Mouse (Mus musculus) heart, embryonic 15.5 days (tissue): ENCODE results near the gene Lrrc1. TPM values are rescaled to one million over a fixed set of nuclear protein-coding genes. Genes with fewer than 3 reads are reported as not detected.
"Not testable (repeated sequence)": the region's sequence is repeated elsewhere in the genome, so short reads cannot be mapped to it uniquely, and the experiment has no call there.

ENCODE experiments used
- ATAC-seq: fragments of 200-750 bp; cut with Nextera tagmentation; replicated peaks from 2 replicates; pipeline ENCODE4 v1.8.0; 2017; ENCODE audit warnings: low read depth, moderate TSS enrichment; ENCODE audit not compliant: insufficient number of reproducible peaks, insufficient read depth, low FRiP score
- H3K27ac ChIP-seq: fragments of 300-500 bp; sonication (generic); 2 replicates; pipeline ENCODE4 v1.5.1; 2015; ENCODE audit warnings: mild to moderate bottlenecking, inconsistent platforms
- H3K27me3 ChIP-seq: fragments of 300-500 bp; sonication (generic); 2 replicates; pipeline ENCODE4 v1.6.1; 2015; ENCODE audit warnings: inconsistent platforms
- H3K36me3 ChIP-seq: fragments of 300-500 bp; sonication (generic); 2 replicates; pipeline ENCODE4 v1.6.1; 2015; ENCODE audit warnings: mild to moderate bottlenecking, inconsistent platforms
- H3K4me1 ChIP-seq: fragments of 300-500 bp; sonication (generic); replicated peaks from 2 replicates; pipeline ENCODE4 v1.6.1; 2015; ENCODE audit warnings: inconsistent platforms
- H3K4me2 ChIP-seq: fragments of 300-500 bp; sonication (generic); 2 replicates; pipeline ENCODE4 v1.6.1; 2015; ENCODE audit warnings: inconsistent platforms, mild to moderate bottlenecking, moderate library complexity
- H3K4me3 ChIP-seq: fragments of 300-500 bp; sonication (generic); 2 replicates; pipeline ENCODE4 v1.5.1; 2015; ENCODE audit warnings: mild to moderate bottlenecking, inconsistent platforms
- H3K9ac ChIP-seq: fragments of 300-500 bp; sonication (generic); 2 replicates; pipeline ENCODE4 v1.6.1; 2015; ENCODE audit warnings: mild to moderate bottlenecking, inconsistent platforms
- H3K9me3 ChIP-seq: fragments of 300-500 bp; sonication (generic); replicated peaks from 2 replicates; pipeline ENCODE4 v1.6.1; 2016; ENCODE audit warnings: inconsistent platforms
- WGBS: fragments of 180-500 bp; shearing (Covaris S2); methylation state at CpG from one replicate; pipeline ENCODE4 v1.1.7; 2015; ENCODE audit warnings: mixed read lengths; 5-methylcytosine and 5-hydroxymethylcytosine counted together
- polyA plus RNA-seq: library from polyadenylated mRNA; unstranded; fragments of >200 nt; fragmentation: Nextera tagmentation; extraction: Ambion mirVana; gene quantifications from 2 replicates; pipeline ENCODE4 v1.2.1, GENCODE M21; 2015

Lrrc1 gene
- polyA plus RNA-seq: 16.1 and 18.6 TPM in 2 replicates

DNA sequence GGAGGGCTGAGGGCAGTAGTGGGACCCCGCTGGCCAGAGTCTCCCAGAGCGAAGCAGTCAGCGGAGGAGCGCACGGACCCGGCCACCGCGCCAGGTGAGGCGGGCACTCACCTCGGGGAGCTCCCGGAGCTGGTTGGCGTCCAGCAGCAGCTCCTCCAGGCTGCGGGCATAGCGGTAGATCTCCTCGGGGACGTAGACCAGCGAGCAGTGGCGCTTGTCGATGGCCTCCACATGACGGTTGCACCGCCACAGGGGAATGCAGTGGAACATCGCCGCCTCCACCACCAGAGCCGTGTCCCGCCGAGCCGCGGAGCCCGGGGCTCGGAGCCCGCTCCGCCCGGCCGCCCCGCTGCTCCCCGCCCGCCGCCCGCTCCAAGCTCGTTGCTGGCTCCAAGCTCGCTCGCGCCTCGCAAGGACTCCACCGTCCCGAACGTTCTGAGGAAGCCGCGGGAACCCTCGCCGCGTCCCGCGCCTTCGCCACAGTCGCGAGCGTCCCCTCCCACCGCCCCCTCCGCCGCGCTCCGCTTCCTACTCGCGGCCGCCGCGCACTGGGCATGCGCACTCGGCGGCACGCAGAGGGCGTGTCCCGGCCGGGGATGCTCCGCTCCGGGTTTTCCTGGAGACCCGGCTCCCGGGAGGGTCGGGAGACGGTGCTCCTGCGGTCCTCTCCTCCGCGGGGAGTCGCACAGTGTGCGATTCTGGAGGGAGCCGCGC, at the start of gene Lrrc1:
Lrrc1 (minus strand) TSS at position 517 of the 714 bp plus-strand sequence.
- Histone ChIP-seq H3K9ac (peak within 1 kb of the TSS; percentile 91), H3K4me2 (peak within 1 kb of the TSS; percentile 92), H3K27ac (peak within 1 kb of the TSS; percentile 91), H3K9me3 (no peaks in the 10 kb centered on the region), H3K4me3 (peak within 1 kb of the TSS; percentile 75), H3K27me3 (no peaks in the 10 kb centered on the region), H3K4me1 (peaks cover 29% of the 10 kb centered on the region), H3K36me3 (no peaks in the 10 kb centered on the region)
- ATAC-seq: peak; percentile 90
- under 1% methylated on average over 78 of the region's 88 CpGs for WGBS

DNA sequence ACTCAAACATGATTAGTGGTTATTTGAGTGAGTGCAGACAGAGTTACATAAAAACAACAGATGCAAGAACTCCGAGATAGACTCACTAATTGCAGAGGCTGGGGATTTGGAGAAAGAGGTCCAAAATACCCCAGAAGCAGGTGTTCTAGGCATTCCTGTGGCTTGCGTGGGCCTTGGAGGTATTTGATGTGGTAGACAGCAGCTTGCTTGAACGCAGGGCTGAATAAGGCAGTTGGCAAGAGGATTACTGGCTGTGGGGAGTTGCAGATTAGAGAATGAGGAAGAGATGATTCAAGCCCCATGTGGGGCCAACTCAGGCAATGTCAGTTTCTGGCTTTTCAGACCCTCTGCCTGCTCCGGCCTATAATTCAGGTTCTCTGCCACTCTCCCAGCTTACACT, 47.8 kb upstream of the Lrrc1 start:
- Histone ChIP-seq H3K4me2 (no peak overlapping the region), H3K27me3 (no peaks in the 10 kb centered on the region), H3K4me1 (peaks cover 5% of the 10 kb centered on the region; the same call in 1 of the 2 replicates), H3K4me3 (no peak overlapping the region), H3K9ac (no peak overlapping the region), H3K36me3 (no peaks in the 10 kb centered on the region), H3K27ac (no peak overlapping the region), H3K9me3 (no peaks in the 10 kb centered on the region)
- ATAC-seq: no peak
- 63% methylated on average over 4 of the region's 4 CpGs for WGBS

DNA sequence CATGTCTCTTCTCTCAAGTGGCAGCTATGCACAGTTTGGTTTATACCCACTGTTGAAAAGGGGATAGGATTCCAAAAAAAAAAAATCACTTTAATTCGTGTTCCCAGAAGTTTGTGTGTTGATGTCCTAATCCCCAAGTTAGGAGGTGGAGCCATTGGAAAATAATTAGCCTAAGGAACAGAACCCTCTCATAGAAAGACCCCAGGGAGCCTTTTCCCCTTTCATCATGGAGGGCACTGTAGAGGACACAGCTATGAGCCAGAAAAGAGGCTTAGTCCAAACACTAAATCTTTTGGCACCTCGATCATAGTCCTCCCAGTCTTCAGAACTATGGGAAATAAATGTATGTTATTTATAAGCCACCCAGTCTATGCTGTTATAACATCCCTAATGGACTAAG, 44.8 kb upstream of the Lrrc1 start:
- WGBS: 47% methylated on average over 2 of the region's 2 CpGs
- Histone ChIP-seq H3K9me3 (no peaks in the 10 kb centered on the region), H3K4me1 (no peaks in the 10 kb centered on the region), H3K36me3 (no peaks in the 10 kb centered on the region), H3K27ac (no peak overlapping the region), H3K27me3 (no peaks in the 10 kb centered on the region), H3K4me3 (no peak overlapping the region), H3K9ac (no peak overlapping the region), H3K4me2 (no peak overlapping the region)
- no peak for ATAC-seq

DNA sequence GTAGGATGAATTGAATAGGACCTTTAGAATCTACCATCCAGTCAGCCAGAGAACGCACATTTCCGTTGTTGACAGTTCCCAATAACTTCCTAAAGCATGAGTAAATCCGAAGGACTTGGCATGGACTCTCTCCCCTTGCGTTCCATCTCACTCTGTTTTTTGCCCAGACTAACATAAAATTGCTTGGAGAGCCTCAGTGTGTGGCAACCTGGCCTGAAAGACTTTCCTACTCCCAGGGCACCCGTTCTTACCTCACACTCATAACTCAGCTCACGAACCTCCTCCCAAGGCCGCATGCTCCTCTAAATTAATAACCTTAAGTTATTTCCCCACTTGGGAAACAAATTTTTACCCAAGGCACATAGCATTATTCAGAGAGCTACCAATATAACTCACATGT, 42.9 kb upstream of the Lrrc1 start:
- 84% methylated on average over 7 of the region's 7 CpGs for WGBS
- H3K4me3 ChIP-seq: no peak overlapping the region
- H3K4me1 ChIP-seq: no peaks in the 10 kb centered on the region
- H3K27ac ChIP-seq: no peak overlapping the region
- ATAC-seq: no peak
- H3K9me3 ChIP-seq: no peaks in the 10 kb centered on the region
- no peaks in the 10 kb centered on the region for H3K27me3 ChIP-seq
- H3K36me3 ChIP-seq: no peaks in the 10 kb centered on the region
- no peak overlapping the region for H3K9ac ChIP-seq
- no peak overlapping the region for H3K4me2 ChIP-seq

DNA sequence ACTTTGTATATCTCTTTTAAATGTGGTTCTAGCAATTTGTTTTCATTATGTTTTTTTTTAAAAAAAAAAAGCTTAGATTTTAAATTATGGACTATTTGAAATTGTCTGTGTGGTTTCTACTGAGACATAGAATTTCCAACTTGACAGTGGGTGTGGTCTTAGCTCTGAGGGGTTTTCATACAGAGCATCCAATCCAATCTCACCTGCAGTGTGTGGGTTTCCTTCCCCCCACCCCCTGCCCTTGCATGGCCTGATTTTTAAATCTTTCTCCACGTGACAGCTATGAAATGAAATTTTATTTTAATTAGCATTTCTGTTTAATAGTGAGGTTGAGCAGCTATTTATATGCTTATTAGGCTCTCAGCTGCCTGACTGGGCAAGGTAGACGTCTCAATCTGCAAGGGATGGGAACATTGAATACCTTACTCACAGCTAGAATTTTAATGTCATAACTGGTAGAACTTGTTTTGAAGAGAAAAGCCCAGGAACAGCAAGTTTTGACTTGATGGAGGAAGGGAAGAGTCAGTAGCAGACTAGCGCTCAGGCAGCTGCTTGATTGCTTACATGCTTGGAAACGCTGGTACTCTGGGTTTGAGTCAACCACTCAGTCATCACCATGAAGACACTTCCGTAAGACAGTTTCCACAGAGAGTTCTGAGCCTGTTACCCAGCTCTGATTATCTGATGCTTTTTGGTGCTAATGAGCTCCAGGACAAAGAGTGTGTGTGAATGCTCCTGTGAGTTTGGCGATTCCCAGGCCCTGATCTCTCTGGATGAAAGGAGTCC, 42.3 kb upstream of the Lrrc1 start:
- H3K36me3 ChIP-seq: no peaks in the 10 kb centered on the region
- H3K4me1 ChIP-seq: no peaks in the 10 kb centered on the region
- no peaks in the 10 kb centered on the region for H3K9me3 ChIP-seq
- no peak overlapping the region for H3K27ac ChIP-seq
- no peak overlapping the region for H3K9ac ChIP-seq
- H3K27me3 ChIP-seq: no peaks in the 10 kb centered on the region
- no peak for ATAC-seq
- 61% methylated on average over 6 of the region's 6 CpGs for WGBS
- H3K4me2 ChIP-seq: no peak overlapping the region
- no peak overlapping the region for H3K4me3 ChIP-seq

DNA sequence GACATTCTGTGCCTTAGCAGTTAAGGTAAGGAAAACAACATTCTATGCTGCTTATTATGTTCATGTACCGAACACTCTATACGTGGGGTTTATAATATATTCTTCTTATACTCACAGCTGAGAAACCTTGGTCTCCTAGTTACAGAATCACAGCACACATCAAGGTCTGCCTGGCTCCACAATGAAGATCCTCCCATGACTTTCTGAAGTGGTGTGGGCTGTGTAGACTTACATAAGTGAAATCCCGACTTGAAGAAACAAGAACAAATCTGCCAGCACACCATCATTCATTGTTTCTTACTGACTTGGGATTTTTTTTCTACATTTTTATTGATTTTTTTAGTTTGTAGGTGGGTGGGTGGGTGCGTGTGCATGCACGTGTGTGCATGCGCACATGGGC, 40.1 kb upstream of the Lrrc1 start:
- no peaks in the 10 kb centered on the region for H3K9me3 ChIP-seq
- 77% methylated on average over 6 of the region's 6 CpGs for WGBS
- no peaks in the 10 kb centered on the region for H3K36me3 ChIP-seq
- no peak overlapping the region for H3K27ac ChIP-seq
- no peak overlapping the region for H3K4me2 ChIP-seq
- H3K4me1 ChIP-seq: no peaks in the 10 kb centered on the region
- no peak for ATAC-seq
- no peak overlapping the region for H3K9ac ChIP-seq
- no peak overlapping the region for H3K4me3 ChIP-seq
- no peaks in the 10 kb centered on the region for H3K27me3 ChIP-seq

DNA sequence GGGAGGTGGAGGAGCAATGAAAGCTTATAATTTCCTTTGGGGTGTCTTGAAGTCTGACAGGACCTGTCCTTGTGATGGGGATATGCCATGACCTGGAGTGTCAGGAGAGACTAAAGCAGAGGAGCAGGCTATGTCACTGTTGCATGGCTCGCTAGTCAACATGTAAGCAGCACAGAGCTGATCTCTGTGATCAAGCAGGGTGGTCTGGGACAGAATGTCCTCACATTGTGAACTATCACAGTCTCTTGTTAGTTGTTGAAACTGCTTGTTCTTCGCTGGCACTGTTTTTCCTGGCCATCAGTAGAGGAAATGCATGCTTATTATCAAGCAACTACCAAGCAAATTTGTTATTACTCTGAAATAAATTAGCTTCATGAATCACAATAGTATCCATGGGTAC, 38.6 kb upstream of the Lrrc1 start:
- Histone ChIP-seq H3K4me2 (no peak overlapping the region), H3K27me3 (no peaks in the 10 kb centered on the region), H3K4me3 (no peak overlapping the region), H3K27ac (no peak overlapping the region), H3K9me3 (no peaks in the 10 kb centered on the region), H3K36me3 (no peaks in the 10 kb centered on the region), H3K4me1 (no peaks in the 10 kb centered on the region), H3K9ac (no peak overlapping the region)
- 83% methylated on average over 2 of the region's 2 CpGs for WGBS
- no peak for ATAC-seq

DNA sequence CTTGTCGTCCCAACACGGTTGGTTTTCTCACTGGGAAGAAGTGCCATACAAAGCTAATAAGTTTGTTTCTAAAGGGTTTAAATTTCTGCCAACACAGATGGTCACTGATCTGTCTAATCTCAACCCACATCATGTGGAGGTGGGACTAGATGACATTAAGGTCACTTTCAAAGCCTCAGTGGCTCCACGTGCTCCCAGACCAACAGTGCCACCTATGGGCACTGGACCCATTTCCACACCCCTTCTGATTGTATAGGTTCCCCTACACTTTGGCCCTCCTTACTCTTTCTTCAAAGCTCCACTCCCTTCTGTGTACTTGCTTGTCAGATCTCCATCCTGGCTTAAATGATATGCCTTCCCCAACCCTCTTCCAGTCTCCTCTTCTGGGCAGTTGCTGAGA, 35.2 kb upstream of the Lrrc1 start:
- H3K9me3 ChIP-seq: no peaks in the 10 kb centered on the region
- no peak overlapping the region for H3K4me2 ChIP-seq
- H3K27me3 ChIP-seq: no peaks in the 10 kb centered on the region
- no peak overlapping the region for H3K9ac ChIP-seq
- WGBS: 62% methylated on average over 3 of the region's 3 CpGs
- no peak for ATAC-seq
- H3K4me1 ChIP-seq: 0 out of 2 replicates have a peak, but pooled peaks cover 2% of the 10 kb centered on the region
- H3K27ac ChIP-seq: no peak overlapping the region
- no peaks in the 10 kb centered on the region for H3K36me3 ChIP-seq
- no peak overlapping the region for H3K4me3 ChIP-seq

DNA sequence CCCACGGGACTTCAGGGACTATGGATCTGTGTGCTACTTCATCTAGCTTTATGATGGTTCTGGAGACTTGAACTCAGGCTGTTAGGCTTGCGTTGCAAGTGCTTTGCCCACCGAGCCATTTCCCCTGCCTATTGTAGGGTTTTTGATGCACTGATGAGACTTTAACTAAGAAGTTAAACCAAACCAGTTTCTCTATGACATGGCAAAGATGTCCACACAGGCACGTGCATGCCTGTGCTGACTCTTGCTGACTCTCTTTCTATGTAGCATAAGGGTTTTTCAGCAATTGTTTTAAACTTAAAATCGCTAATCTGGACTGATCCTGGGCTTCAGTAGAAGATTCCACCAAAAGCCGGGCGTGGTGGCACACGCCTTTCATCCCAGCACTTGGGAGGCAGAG, 33.3 kb upstream of the Lrrc1 start:
- Histone ChIP-seq H3K27me3 (no peaks in the 10 kb centered on the region), H3K4me2 (no peak overlapping the region)
- 90% methylated on average over 8 of the region's 8 CpGs for WGBS

DNA sequence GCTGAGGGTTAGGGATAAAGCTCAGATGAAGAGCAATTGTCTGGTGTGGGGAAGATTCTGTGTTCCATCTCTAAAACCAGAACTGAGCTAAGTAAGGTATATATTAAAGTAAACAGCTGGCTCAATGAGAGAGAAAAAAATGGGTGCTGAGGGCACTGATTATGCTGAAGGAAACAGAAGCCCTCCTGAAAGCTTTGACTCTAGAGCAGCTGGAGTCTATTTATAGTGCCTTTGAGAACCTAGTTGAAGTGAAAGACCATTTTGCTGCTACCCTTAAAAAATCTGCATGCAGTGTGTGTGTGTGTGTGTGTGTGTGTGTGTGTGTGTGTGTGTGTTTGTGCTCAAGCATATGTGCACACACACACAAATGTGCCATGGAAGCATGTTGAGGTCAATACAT, 32.7 kb upstream of the Lrrc1 start:
- 0 out of 2 replicates have a peak, but pooled peaks cover 2% of the 10 kb centered on the region for H3K4me1 ChIP-seq
- no peaks in the 10 kb centered on the region for H3K36me3 ChIP-seq
- H3K27ac ChIP-seq: no peak overlapping the region
- no peak overlapping the region for H3K9ac ChIP-seq
- no peaks in the 10 kb centered on the region for H3K9me3 ChIP-seq
- no peak for ATAC-seq
- no peak overlapping the region for H3K4me3 ChIP-seq
- H3K27me3 ChIP-seq: no peaks in the 10 kb centered on the region
- no peak overlapping the region for H3K4me2 ChIP-seq

More for the DNA sequence above, 33.3 kb upstream of the Lrrc1 start:
- ATAC-seq: no peak
- Histone ChIP-seq H3K9ac (no peak overlapping the region), H3K36me3 (no peaks in the 10 kb centered on the region), H3K27ac (no peak overlapping the region), H3K9me3 (no peaks in the 10 kb centered on the region), H3K4me3 (no peak overlapping the region), H3K4me1 (0 out of 2 replicates have a peak, but pooled peaks cover 2% of the 10 kb centered on the region)

DNA sequence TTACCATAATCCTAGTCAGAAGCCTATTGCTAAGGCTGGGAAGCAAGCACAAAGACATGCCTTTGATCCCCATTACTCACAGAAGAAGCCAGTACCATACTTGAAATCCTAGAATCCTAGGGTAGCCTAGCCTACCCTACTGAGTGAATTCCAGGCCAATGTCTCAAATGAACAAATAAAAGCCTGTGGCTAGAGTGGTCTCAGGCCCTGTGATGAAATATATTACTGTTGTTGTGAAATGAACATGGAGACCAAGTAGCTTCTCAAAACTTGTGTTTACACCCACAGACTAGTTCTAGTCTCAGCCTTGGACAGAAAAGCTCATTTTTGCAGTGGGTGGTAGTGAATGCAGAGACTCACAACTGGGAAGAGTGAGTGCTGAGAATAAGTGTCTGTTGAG, 31.6 kb upstream of the Lrrc1 start:
- Histone ChIP-seq H3K9me3 (no peaks in the 10 kb centered on the region), H3K9ac (no peak overlapping the region), H3K27me3 (no peaks in the 10 kb centered on the region), H3K27ac (no peak overlapping the region), H3K4me3 (no peak overlapping the region), H3K36me3 (no peaks in the 10 kb centered on the region), H3K4me1 (0 out of 2 replicates have a peak, but pooled peaks cover 6% of the 10 kb centered on the region), H3K4me2 (no peak overlapping the region)
- no peak for ATAC-seq

DNA sequence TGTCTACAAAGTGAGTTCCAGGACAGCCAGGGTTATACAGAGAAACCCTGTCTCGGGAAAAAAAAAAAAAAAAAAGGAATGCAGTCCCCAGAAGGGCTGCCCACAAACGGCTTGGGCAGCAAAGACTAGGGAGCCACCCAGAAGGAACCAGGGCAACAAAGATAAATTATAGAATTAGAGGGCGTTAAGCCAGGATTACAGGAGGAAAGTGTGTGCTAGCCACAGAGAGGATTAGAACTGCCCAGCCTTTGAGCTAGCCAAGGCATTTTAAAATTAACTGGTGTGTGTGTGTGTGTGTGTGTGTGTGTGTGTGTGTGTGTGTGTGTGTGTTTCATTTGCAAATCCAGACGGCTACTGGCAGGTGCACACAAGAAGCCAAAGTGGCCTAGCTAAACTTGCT, 30.3 kb upstream of the Lrrc1 start:
- not testable (repeated sequence) for H3K4me1 ChIP-seq, H3K4me2 ChIP-seq, H3K4me3 ChIP-seq, H3K9ac ChIP-seq, H3K27me3 ChIP-seq, H3K9me3 ChIP-seq, ATAC-seq, H3K27ac ChIP-seq, H3K36me3 ChIP-seq
- WGBS: 57% methylated on average over 4 of the region's 4 CpGs
